Mouse (Mus musculus) ES-E14 (cell line): ENCODE data around the gene Gm49384.

Experiments used
- CHD2 ChIP-seq: IDR thresholded peaks from 2 replicates; pipeline ENCODE4 v1.6.1; 2014; ENCODE audit warnings: mild to moderate bottlenecking, low read depth, low read length, inconsistent platforms
- ZNF384 ChIP-seq: IDR thresholded peaks from 2 replicates; pipeline ENCODE4 v1.6.1; 2012; ENCODE audit warnings: low read depth, low read length, inconsistent platforms

GRCm38 (mm10) chr12:69175975-69176374 is 28.1 kb downstream of the Gm49384 start:
- TF ChIP-seq CHD2, result no peak
- no peak for TF ChIP-seq ZNF384
